Mouse (Mus musculus) cerebellum, adult 2 months (tissue): ENCODE measurements around the gene Phf24.

Experiments used
- CTCF ChIP-seq: fragments of 200-500 bp; IDR thresholded peaks from 2 replicates; pipeline ENCODE4 v1.5.1; 2011; ENCODE audit warnings: low read depth, mild to moderate bottlenecking, control low read depth, low read length, moderate library complexity, borderline replicate concordance; ENCODE audit not compliant: insufficient read depth
- POLR2A ChIP-seq: fragments of 200-500 bp; IDR thresholded peaks from 2 replicates; pipeline ENCODE4 v1.6.1; 2011; ENCODE audit warnings: low read length, control low read depth, borderline replicate concordance; ENCODE audit not compliant: insufficient read depth

GRCm38 (mm10) chr4:42952563-42952962, 36.1 kb downstream of the Phf24 start:
- TF ChIP-seq CTCF (no peak), POLR2A (no peak)
